Mouse (Mus musculus): ENCODE results near the gene Npas2. TPM values are rescaled to one million over a fixed set of nuclear protein-coding genes. Genes with fewer than 3 reads are reported as not detected.

Npas2 gene
- polyA plus RNA-seq, 1 experiment from 2014 or later = 0.64 TPM

- no peaks in the 10 kb centered on the region for H3K9me3 ChIP-seq
- no peaks in the 10 kb centered on the region for H3K27me3 ChIP-seq (replicated peaks)
- no peak overlapping the region for H3K9ac ChIP-seq
- no peak overlapping the region for H3K4me2 ChIP-seq (replicated peaks)
- H3K36me3 ChIP-seq = peaks cover 31% of the 10 kb centered on the region
- H3K4me3 ChIP-seq (replicated peaks) = no peak overlapping the region
- H3K4me1 ChIP-seq (replicated peaks) = peaks cover 6% of the 10 kb centered on the region; the same call in 1 of the 2 replicates
- peak; percentile 44; the same call in 1 of the 2 replicates for ATAC-seq
- H3K27ac ChIP-seq = no peak overlapping the region
- WGBS = 83% methylated on average over 5 of the region's 5 CpGs
Measured at GRCm38 (mm10) chr1:39374231-39374809, 180.8 kb downstream of the Npas2 start.

- Histone ChIP-seq H3K4me1 (replicated peaks) (no peaks in the 10 kb centered on the region), H3K4me2 (replicated peaks) (no peak overlapping the region), H3K36me3 (peaks cover 20% of the 10 kb centered on the region), H3K9me3 (no peaks in the 10 kb centered on the region), H3K27ac (no peak overlapping the region), H3K9ac (no peak overlapping the region), H3K27me3 (replicated peaks) (no peaks in the 10 kb centered on the region), H3K4me3 (replicated peaks) (no peak overlapping the region)
- WGBS = 87% methylated on average over 7 of the region's 7 CpGs
- ATAC-seq = no peak
Measured at GRCm38 (mm10) chr1:39376121-39376520, 182.6 kb downstream of the Npas2 start.

GRCm38 (mm10) chr1:39376726-39377240 is 183.3 kb downstream of the Npas2 start:
- H3K4me1 ChIP-seq (replicated peaks) = no peaks in the 10 kb centered on the region
- no peaks in the 10 kb centered on the region for H3K27me3 ChIP-seq (replicated peaks)
- H3K4me2 ChIP-seq (replicated peaks) = no peak overlapping the region
- H3K36me3 ChIP-seq = peaks cover 14% of the 10 kb centered on the region; the same call in 1 of the 2 replicates
- H3K9ac ChIP-seq = no peak overlapping the region
- H3K4me3 ChIP-seq (replicated peaks) = no peak overlapping the region
- ATAC-seq = no peak
- 95% methylated on average over 9 of the region's 9 CpGs for WGBS
- H3K27ac ChIP-seq = no peak overlapping the region
- H3K9me3 ChIP-seq = no peaks in the 10 kb centered on the region

GRCm38 (mm10) chr1:39378540-39378939 is 185.0 kb downstream of the Npas2 start:
- no peak overlapping the region for H3K4me3 ChIP-seq (replicated peaks)
- no peak overlapping the region for H3K9ac ChIP-seq
- H3K9me3 ChIP-seq = no peaks in the 10 kb centered on the region
- ATAC-seq = no peak
- H3K4me2 ChIP-seq (replicated peaks) = no peak overlapping the region
- H3K27ac ChIP-seq = no peak overlapping the region
- 74% methylated on average over 1 of the region's 1 CpGs for WGBS
- H3K4me1 ChIP-seq (replicated peaks) = no peaks in the 10 kb centered on the region
- H3K36me3 ChIP-seq = peaks cover 3% of the 10 kb centered on the region; the same call in 1 of the 2 replicates
- no peaks in the 10 kb centered on the region for H3K27me3 ChIP-seq (replicated peaks)

- no peaks in the 10 kb centered on the region for H3K27me3 ChIP-seq (replicated peaks)
- H3K4me1 ChIP-seq (replicated peaks) = no peaks in the 10 kb centered on the region
- WGBS = 73% methylated on average over 5 of the region's 5 CpGs
- no peak for ATAC-seq
- no peak overlapping the region for H3K27ac ChIP-seq
- peaks cover 3% of the 10 kb centered on the region; the same call in 1 of the 2 replicates for H3K36me3 ChIP-seq
- no peaks in the 10 kb centered on the region for H3K9me3 ChIP-seq
- no peak overlapping the region for H3K4me2 ChIP-seq (replicated peaks)
- H3K4me3 ChIP-seq (replicated peaks) = no peak overlapping the region
- H3K9ac ChIP-seq = no peak overlapping the region
Measured at GRCm38 (mm10) chr1:39379021-39379420, 185.5 kb downstream of the Npas2 start.

- no peak overlapping the region for H3K4me2 ChIP-seq (replicated peaks)
- H3K4me3 ChIP-seq (replicated peaks) = no peak overlapping the region
- WGBS = 90% methylated on average over 9 of the region's 9 CpGs
- H3K27ac ChIP-seq = no peak overlapping the region
- H3K36me3 ChIP-seq = peaks cover 3% of the 10 kb centered on the region; the same call in 1 of the 2 replicates
- H3K27me3 ChIP-seq (replicated peaks) = no peaks in the 10 kb centered on the region
- H3K9ac ChIP-seq = no peak overlapping the region
- no peak for ATAC-seq
- H3K9me3 ChIP-seq = no peaks in the 10 kb centered on the region
- H3K4me1 ChIP-seq (replicated peaks) = no peaks in the 10 kb centered on the region
Measured at GRCm38 (mm10) chr1:39381017-39381416, 187.5 kb downstream of the Npas2 start.

- no peak for ATAC-seq
- no peaks in the 10 kb centered on the region for H3K9me3 ChIP-seq
- H3K9ac ChIP-seq = no peak overlapping the region
- H3K4me1 ChIP-seq (replicated peaks) = no peaks in the 10 kb centered on the region
- no peak overlapping the region for H3K4me3 ChIP-seq (replicated peaks)
- no peak overlapping the region for H3K4me2 ChIP-seq (replicated peaks)
- no peaks in the 10 kb centered on the region for H3K27me3 ChIP-seq (replicated peaks)
- no peaks in the 10 kb centered on the region for H3K36me3 ChIP-seq
- 77% methylated on average over 9 of the region's 9 CpGs for WGBS
- H3K27ac ChIP-seq = no peak overlapping the region
Measured at GRCm38 (mm10) chr1:39384914-39385313, 191.4 kb downstream of the Npas2 start.

GRCm38 (mm10) chr1:39386456-39386855 is 192.9 kb downstream of the Npas2 start:
- WGBS = 75% methylated on average over 3 of the region's 3 CpGs
- Histone ChIP-seq H3K4me2 (replicated peaks) (no peak overlapping the region), H3K4me1 (replicated peaks) (no peaks in the 10 kb centered on the region), H3K9me3 (no peaks in the 10 kb centered on the region), H3K4me3 (replicated peaks) (no peak overlapping the region), H3K9ac (no peak overlapping the region), H3K27me3 (replicated peaks) (no peaks in the 10 kb centered on the region), H3K36me3 (no peaks in the 10 kb centered on the region), H3K27ac (no peak overlapping the region)
- ATAC-seq = no peak

GRCm38 (mm10) chr1:39387497-39387896 is 194.0 kb downstream of the Npas2 start:
- H3K4me1 ChIP-seq (replicated peaks) = no peaks in the 10 kb centered on the region
- no peak overlapping the region for H3K4me2 ChIP-seq (replicated peaks)
- H3K4me3 ChIP-seq (replicated peaks) = no peak overlapping the region
- no peak overlapping the region for H3K9ac ChIP-seq
- no peak overlapping the region for H3K27ac ChIP-seq
- H3K9me3 ChIP-seq = no peaks in the 10 kb centered on the region
- WGBS = 78% methylated on average over 4 of the region's 4 CpGs
- H3K36me3 ChIP-seq = no peaks in the 10 kb centered on the region
- H3K27me3 ChIP-seq (replicated peaks) = no peaks in the 10 kb centered on the region
- ATAC-seq = no peak

- H3K4me1 ChIP-seq (replicated peaks) = no peaks in the 10 kb centered on the region
- no peak overlapping the region for H3K27ac ChIP-seq
- H3K4me2 ChIP-seq (replicated peaks) = no peak overlapping the region
- WGBS = 87% methylated on average over 2 of the region's 2 CpGs
- H3K36me3 ChIP-seq = no peaks in the 10 kb centered on the region
- no peak for ATAC-seq
- H3K9ac ChIP-seq = no peak overlapping the region
- no peaks in the 10 kb centered on the region for H3K27me3 ChIP-seq (replicated peaks)
- no peaks in the 10 kb centered on the region for H3K9me3 ChIP-seq
- no peak overlapping the region for H3K4me3 ChIP-seq (replicated peaks)
Measured at GRCm38 (mm10) chr1:39388163-39388562, 194.6 kb downstream of the Npas2 start.

GRCm38 (mm10) chr1:39389338-39389737 is 195.8 kb downstream of the Npas2 start:
- H3K27me3 ChIP-seq (replicated peaks) = no peaks in the 10 kb centered on the region
- no peaks in the 10 kb centered on the region for H3K9me3 ChIP-seq
- no peak overlapping the region for H3K4me3 ChIP-seq (replicated peaks)
- no peaks in the 10 kb centered on the region for H3K36me3 ChIP-seq
- no peak overlapping the region for H3K4me2 ChIP-seq (replicated peaks)
- H3K27ac ChIP-seq = no peak overlapping the region
- no peak for ATAC-seq
- no peaks in the 10 kb centered on the region for H3K4me1 ChIP-seq (replicated peaks)
- WGBS = 85% methylated on average over 11 of the region's 11 CpGs
- no peak overlapping the region for H3K9ac ChIP-seq

- H3K4me2 ChIP-seq (replicated peaks) = no peak overlapping the region
- H3K9ac ChIP-seq = no peak overlapping the region
- H3K36me3 ChIP-seq = no peaks in the 10 kb centered on the region
- H3K27ac ChIP-seq = no peak overlapping the region
- no peak overlapping the region for H3K4me3 ChIP-seq (replicated peaks)
- H3K9me3 ChIP-seq = no peaks in the 10 kb centered on the region
- WGBS = 88% methylated on average over 6 of the region's 6 CpGs
- no peaks in the 10 kb centered on the region for H3K4me1 ChIP-seq (replicated peaks)
- ATAC-seq = no peak
- no peaks in the 10 kb centered on the region for H3K27me3 ChIP-seq (replicated peaks)
Measured at GRCm38 (mm10) chr1:39391652-39392051, 198.1 kb downstream of the Npas2 start.

- H3K4me3 ChIP-seq (replicated peaks) = no peak overlapping the region
- no peak overlapping the region for H3K27ac ChIP-seq
- H3K27me3 ChIP-seq (replicated peaks) = no peaks in the 10 kb centered on the region
- H3K4me2 ChIP-seq (replicated peaks) = no peak overlapping the region
- ATAC-seq = peak; percentile 76
- 61% methylated on average over 3 of the region's 3 CpGs for WGBS
- no peaks in the 10 kb centered on the region for H3K9me3 ChIP-seq
- no peak overlapping the region for H3K9ac ChIP-seq
- no peaks in the 10 kb centered on the region for H3K4me1 ChIP-seq (replicated peaks)
- H3K36me3 ChIP-seq = no peaks in the 10 kb centered on the region
Measured at GRCm38 (mm10) chr1:39392189-39392588, 198.7 kb downstream of the Npas2 start.
